Mouse (Mus musculus) urinary bladder, postnatal 36 days (tissue): ENCODE measurements around the gene Slc51a.
"Not testable (repeated sequence)": the region's sequence is repeated elsewhere in the genome, so short reads cannot be mapped to it uniquely, and the experiment has no call there.

Experiments
- DNase-seq, 2 experiments: peaks; one replicate each; pipeline ENCODE4 v3.0.0; 2022; ENCODE audit warnings: low spot score in 2 of 2, mixed read lengths in 1 of 2

The Slc51a gene

DNA sequence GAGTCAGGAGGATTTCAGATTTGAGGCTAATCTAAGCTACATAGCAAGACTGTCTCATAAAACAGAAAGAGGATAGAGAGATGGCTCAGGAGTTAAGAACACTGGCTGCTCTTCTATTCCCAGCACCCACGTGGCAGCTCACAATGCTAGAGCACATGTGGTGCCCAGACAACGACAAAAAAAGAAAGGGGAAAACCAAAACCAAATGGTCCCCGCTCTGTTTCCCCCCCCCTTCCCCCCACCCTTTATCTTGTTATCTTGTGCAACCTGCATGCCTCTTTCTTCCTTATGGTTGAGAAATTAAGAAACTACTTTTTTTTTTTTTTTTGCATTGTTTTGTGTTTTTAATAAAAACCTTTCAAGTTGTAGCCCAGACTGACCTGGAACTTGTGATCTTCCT, 19.2 kb downstream of the Slc51a start:
- no peak for DNase-seq

DNA sequence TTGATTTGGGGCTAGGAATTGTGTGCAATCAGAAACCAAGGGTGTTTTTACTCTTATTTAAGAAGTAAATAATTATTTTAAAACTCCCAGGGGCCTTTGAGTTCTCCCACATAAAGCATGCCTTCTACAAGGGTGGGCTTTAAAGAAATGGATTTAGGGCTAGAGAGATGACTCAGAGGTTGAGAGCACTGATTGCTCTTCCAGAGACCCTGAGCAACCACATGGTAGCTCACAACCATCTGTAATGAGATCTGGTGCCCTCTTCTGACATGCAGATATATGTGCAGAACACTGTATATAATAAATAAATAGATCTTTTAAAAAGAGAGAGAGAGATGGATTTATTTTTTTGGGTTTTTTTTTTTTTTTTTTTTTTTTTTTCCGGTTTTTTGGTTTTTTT, 22.8 kb downstream of the Slc51a start:
- no peak for DNase-seq

DNA sequence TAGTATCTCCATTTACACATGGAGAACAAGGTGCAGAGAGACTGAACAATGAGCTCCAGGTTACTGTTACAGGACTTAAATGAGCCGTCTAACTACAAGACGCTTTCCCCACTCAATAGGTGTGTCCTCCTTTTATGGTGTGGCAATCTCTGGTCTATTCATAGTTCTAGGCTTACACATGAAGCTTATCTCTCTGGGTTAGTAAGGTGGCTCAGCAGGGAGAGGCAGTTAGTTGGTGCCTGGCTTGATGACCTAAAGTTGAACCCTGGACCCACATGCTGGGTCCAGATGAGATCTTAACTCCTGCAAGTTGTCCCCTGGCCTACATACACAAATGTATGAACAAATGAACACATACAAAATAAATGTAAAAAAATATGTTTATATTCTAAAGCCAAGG, 24.3 kb downstream of the Slc51a start:
- no peak for DNase-seq

DNA sequence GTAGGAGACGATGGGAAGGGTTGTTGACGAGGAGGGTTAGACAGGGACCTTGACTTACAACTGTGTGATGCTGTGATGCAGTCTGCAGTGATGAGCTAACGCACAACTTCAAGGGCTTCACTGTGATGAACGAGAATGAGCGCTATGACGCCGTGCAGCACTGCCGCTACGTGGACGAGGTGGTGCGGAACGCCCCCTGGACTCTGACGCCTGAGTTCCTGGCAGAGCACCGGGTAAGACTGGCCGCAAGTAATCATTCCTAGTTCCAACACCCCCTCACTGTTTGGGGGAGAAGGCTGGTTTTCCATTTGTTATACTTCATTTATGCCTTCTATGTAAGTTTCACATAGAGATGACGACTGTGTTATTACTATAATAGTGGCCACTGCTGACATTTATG, 24.7 kb downstream of the Slc51a start:
- no peak for DNase-seq

DNA sequence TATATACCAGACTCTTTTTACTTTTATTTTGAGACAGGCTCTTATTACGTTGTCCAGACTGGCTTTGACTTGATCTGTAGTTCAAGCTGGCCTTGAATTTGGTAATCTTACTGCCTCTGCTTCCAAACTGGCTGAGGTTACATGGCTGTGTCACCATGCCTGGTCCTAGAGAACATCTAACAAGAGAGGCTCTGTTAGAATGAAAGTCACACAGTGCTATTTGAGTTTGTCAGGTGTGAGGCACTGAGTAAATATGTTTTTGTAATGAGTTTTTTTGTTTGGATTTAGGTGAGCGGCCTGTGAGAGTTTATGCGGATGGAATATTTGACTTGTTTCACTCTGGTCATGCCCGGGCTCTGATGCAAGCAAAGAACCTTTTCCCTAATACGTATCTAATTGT, 26.0 kb downstream of the Slc51a start:
- DNase-seq = no peak

DNA sequence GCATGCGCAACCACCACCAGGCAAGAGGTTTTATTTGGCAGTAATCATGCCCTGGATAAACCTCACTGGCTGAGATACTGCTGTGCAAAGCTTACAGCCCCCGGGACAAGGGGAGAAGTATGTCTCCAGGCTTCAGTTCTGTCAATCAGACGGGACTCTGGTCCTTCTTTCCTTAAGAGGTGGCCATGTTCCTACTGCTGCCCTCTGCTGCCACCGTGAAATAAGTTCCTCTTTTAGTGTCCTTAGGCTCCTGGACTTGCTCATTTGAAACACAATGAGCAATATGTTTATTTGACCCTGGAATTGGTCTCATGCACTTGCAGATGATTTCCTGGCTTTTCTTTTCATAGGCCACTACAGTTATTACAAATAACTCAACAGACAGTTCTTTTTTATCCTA, 27.2 kb downstream of the Slc51a start:
- DNase-seq = no peak

DNA sequence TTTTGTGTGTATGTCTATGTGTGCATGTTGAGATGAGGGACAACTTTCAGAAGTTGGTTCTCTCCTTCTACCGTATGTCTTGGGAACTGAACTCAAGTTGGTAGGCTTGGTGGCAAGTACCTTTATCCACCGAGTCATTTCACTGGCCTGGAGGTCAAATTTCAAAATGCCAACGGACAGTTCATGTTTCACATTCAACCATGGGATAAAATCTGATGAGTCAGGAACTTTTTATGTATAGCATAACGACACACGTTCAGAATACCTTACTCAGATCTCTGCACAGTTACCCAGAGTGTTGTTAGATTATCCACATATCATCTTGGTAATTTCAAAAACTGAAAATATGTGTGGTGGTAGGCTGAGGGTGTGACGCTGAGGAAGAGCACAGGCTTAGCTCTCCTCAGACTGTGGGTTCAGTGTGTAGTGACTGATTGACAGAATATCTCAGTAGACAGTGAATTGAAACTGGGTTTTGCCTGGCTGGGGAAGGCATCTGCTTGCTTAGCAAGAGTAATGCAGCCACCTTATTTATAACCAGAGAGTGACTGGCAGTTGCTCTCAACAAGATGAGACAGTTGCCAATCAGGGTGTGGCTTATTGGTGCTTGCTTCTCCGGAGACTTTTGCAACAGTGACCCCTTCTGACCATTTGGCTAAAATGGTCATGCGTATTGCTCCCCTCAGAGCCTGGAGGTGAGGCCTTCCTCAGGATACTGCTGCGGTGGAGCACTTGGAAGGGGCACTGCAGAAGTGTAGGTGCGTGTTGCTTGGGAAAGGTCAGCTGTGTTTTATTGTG, 29.9 kb downstream of the Slc51a start:
- peak; percentile 14 to 49 for DNase-seq

DNA sequence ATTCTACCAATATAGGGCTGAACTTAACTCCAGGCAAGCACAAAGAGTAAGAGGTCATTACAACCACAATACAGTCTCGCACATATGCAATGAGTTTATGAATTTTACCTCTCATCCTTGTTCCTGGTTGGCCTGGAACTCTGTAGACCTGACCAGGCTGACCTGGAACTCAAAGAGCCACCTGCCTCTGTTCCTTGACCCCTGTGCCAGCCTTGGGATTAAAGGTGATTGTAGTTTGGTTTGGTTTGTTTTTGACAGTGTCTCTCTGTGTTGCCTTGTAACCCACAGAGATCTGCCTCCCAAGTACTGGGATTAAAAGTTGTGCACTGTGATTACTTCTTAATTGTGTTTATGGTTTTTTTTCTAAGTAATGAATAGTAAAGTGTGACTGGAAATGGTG, 30.9 kb downstream of the Slc51a start:
- no peak for DNase-seq

DNA sequence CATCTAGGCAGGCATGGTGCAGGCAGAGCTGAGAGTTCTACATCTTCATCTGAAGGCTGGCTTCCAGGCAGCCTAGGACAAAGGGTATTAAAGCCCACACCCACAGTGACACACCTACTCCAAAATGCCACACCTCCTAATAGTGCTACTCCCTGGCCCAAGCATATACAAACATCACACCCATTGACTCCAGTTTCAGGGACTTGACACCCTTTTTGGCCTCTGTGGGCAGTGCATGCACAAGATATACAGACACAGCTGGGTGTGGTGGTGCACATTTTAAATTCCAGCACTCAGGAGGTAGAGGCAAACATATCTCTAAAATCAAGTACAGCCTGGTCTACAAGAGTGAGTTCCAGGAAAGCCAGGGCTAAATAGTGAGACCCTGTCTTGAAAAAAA, 31.6 kb downstream of the Slc51a start:
- DNase-seq = no peak

DNA sequence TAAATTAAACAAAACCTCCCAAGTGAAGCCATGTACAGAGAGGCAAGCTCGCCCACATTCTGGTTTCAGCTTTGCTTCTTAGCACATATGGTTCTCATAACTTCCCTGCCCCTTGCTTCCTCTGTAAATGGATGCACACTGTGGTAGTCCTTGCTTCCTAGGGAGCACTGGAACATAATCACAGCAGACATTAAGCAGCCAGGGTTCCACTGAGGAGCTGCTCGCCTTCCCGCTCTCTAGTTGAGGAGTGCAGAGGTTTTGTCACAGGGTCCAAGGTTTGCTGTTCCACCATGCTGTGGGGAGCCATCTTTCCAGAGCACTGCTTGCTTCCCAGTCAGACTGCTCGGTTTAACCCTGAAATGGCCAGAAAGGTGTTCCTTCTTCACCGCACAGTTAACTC, 33.0 kb downstream of the Slc51a start:
- DNase-seq = no peak

DNA sequence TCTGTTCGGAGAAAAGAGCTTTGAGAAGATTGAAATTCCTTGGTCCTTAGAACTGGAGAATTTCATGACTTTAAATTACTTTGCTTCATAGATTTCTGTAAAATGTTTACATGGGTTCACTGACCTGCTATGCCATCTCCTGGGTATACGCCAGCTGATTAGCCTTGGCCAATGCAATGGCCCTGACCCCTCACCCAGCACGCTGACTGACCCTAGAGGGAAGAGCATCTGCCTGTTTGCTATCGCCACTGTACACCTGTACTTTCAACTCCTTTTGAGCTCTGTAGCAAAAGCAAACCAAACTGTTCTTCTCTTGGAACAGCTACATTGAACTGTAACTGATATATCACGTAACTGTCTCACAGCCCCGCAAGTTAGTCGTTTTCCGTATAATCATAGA, 34.6 kb downstream of the Slc51a start:
- no peak for DNase-seq

DNA sequence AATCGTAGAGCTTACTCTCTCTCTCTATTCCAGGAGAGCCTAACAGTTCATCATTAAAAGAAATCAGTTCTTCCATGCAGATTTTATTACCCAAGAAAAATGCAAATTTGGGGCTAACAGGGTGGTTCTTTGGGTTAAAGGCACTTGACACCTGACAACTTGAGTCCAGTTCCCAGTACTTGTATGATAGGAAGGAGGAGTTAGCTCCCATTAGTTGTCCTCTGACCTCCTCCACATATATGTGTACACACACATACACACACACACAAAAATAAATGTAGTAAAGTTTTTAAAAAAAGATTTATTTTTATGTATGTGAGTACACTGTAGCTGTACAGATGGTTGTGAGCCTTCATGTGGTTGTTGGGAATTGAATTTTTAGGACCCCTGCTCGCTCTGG, 37.5 kb downstream of the Slc51a start:
- no peak for DNase-seq

DNA sequence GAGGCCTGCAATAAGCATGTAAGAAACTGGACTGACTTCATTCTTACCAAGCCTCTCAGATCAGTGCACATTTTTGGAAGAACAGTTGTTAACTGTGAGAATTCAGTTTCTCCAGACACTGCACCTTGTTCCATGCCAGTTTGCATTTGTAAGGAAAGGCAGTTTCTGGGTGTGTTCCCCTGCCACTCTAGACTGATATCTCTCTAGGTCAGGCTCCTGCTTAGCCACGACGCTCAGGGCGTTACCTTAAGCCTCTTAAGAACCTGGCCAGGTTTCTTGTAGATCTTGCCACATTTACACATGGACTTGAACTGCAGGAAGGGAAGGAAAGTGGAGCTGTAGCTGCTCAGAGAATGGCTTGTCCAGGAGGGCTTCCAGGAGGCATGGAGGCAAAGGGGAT, 38.0 kb downstream of the Slc51a start:
- no peak for DNase-seq

DNA sequence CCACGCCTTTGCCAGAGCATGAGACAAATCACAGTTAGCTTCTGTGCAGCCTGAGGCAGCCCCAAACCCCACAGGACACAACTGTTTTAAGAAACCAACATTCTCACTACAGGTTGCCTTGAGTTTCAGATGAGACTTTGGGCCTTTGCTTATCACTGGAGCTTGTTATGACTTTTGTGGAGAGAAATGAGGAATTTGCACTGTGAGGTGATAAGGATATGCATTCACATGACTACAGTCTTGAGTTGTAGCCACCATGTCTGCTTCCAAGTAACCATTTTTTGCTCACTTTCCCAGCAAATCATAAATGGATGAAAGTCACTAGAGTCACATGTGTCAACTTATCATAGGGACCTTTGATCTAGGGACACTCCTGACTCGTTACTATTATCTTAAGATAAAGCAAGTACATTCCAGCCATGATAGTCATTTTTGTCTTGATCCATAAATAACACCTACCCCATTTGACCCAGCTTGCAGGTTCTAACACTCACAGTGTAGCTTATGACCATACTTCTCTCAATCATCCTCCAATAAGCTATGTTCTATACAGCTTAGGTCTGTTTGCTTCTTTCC, 41.0 kb downstream of the Slc51a start:
- DNase-seq = no peak

DNA sequence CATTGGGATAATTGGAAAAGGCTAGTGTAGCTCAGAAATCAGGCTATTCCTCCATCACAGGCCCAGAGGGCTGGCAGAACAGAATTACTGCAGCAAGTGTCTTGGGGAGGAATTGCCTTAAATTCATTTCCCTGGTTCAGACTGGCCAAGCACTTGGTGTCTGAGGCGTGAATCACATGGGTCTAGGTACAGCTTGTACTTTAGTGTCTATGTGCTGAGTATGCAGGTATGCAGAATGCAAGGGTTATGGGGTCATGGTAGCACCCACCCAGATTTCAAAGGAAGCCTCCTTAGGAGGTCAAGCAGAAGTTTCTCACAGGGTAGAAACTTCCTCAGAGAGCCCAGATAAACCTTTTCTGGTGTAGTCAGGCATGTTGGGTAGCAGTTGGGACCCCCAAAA, 42.1 kb downstream of the Slc51a start:
- DNase-seq = no peak

DNA sequence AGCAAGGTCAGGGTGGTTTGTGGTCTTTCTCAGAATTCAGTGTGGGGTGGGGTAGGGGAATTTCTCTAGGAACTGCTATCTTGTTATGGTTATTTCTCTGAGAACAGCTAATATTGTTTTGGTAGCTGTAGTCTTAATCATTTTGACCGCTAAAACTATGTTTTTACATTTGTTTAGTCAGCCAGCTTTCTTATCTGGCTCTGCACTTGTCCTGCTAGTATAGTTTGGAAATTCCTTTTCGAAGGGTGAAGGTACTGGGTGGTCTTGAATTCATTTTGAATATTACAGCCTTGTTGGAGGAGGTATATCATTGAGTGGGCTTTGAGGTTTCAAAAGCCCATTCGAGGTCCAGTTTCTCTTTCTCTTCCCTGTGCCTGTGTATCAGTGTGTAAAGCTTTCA, 43.1 kb downstream of the Slc51a start:
- DNase-seq = not testable (repeated sequence)

DNA sequence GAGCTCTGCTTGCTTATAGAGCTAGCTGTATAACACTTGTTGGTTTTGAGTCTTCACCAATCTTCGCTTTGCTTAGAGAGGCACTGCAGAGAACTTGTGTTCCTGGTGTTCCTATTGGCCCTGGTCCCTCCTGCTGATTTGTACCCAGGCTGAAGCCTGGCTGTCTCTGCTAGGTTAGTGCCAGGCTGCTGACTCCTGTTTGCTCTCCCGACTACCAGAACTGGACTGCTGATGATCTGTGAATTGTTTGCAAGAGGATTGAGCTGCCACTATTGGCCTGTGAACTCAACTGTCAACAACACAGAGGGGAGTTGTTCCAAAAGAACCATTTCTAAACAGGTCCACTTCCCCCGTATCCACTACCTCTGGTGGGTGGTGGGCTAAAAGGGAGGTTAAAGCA, 46.2 kb downstream of the Slc51a start:
- no peak for DNase-seq

DNA sequence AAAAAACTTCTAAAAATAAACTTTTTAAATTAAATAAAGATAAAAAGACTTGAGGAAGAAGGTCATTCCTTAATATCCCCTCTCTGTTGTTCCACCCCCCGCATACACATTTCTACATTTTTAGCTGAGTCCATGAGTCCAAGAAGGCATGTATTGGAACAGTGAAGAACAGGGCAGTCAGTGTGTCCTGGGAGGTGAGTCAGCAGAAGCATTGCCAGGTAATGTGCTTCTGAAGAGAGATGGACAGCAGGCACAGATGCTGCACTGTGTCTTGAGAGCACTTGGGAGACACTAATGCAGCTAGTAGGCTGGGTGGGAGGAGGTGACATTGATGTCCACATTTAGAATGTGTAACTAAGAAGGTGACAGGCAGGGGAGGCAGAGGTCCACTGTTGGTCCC, 50.4 kb downstream of the Slc51a start:
- no peak for DNase-seq

DNA sequence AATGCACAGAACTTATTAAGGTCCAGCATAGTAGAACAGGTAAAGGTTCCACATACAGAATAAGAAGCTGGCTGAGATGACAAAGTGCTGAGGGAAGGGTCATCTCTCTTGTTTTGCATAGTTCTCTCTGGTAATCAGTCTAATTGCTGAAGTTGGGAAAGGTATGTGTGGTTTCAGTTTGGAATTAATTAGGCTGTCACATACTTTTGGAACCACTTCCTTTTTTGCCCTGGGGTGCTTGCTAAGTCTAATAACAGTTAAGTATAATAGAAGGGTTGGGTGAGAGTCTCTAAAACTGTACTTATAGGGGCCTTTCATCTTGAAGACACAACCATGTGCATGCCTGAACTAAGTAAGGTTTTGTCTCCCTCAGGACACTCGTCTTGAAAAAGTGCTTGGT, 51.0 kb downstream of the Slc51a start:
- DNase-seq = no peak

DNA sequence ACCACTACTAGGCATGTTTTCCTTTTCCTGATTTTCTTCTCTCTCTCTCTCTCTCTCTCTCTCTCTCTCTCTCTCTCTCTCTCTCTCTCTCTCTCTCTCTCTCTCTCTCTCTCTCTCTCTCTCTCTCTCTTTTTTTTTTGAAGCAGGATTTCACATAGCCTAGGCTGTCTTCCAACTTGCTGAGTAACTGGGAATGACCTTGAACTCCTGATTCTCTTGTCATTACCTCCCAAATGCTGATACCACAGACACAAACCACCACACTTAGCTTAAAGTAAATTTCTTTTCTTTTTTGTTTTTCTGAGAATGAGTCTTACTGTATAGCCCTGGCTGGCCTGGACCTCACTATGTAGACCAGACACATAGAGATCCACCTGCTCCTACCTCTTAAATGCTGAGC, 53.0 kb downstream of the Slc51a start:
- DNase-seq = no peak

DNA sequence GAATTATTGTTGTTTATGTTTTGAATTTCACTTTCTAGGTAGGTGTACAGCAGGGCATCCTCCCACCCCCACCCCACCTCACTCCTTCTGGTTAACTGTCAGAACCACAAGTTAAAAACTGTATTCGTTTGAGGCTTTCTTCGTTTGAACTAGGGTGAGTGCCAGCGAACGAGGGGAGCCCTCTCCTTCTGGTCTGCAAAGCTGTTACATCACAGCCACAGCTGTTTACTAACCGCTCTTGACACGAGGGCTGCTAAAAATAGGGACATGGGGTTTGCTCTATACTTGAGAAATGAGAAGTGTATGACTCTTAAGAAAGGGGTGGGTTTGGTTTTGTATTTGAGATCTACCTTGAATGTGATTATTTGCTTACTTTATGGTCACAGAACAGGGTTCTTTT, 53.6 kb downstream of the Slc51a start:
- peak in 1 of 2 experiments; percentile 22 for DNase-seq

DNA sequence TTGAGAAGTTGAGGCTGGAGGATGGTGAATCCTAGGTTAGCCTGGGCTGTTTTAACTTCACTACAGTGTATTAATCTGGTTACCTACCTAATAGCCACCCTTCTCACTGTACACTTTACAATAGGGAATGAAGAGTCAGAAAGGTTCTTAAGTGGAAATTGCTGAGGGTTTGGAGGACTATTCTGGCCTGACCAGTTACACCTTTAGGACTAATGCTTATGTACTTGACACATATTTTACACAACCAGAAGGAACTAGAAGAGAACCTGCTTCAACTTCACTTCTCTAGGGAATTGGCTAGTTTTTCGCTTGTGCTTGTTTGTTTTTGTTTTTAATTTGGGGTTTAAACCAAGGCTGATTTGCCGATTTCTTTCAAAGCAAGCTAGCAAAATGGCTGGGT, 54.5 kb downstream of the Slc51a start:
- DNase-seq = no peak

DNA sequence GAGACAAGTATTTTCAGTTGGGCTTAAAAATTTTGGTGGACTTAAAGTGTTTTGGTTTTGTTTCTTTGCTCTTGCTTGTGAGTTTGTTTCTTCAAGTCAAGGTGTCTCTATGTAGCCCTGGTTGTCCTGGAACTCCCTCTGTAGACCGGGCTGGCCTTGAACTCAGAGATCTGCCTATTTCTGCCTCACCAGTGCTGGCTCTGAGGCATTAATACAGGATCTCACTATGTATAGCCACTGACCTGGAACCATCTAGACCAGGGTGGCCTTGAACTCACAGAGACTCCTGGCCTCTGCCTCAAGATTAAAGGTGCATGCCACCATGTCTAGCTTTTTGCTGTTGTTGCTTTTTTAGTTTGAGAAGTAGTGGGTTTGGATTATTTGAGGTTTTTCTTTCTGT, 55.8 kb downstream of the Slc51a start:
- no peak for DNase-seq

DNA sequence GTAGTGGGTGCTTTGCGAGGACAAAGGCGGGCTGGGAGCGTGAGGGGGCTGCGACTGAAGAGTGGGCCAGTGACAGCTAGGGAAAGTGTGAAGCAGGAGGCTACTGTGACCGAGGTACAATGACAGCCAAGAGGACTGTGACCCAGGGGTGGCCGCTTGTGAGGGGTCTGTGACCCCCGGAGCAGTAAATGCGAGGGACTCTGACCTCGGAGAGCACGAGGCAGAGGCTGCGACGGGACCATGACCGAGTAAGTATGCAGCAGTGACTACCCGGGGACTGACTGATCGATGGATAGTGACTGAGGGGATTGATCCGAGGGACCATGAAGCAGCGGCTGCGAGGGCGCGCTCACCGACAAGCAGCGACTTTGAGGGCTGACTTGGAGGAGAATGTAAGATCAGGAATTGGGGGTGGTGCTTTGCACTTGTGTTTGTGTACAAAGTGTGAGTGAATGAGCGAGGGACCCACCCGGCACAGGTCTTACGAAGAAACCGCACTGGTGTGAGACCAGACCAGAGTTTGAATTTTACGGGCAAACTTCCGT, 56.6 kb downstream of the Slc51a start:
- peak; percentile 23 to 24 for DNase-seq
